Mouse (Mus musculus): ENCODE results near the gene Chsy1. TPM values are rescaled to one million over a fixed set of nuclear protein-coding genes. Genes with fewer than 3 reads are reported as not detected.

Gene Chsy1
- polyA plus RNA-seq, 2 experiments: 7.9 to 9.0 TPM

- WGBS (ENCODE audit: insufficient replicate concordance): 47% methylated on average over 3 of the region's 3 CpGs
- peaks cover 37% of the 10 kb centered on the region for H3K36me3 ChIP-seq (replicated peaks; ENCODE audit: control insufficient read depth, insufficient read depth, low read depth)
- H3K4me2 ChIP-seq (ENCODE audit: low read depth): no peak overlapping the region
- no peak overlapping the region for H3K4me3 ChIP-seq (ENCODE audit: insufficient read depth in 1 of 2, low read depth in 2 of 2, low read length in 2 of 2)
- no peak overlapping the region for H3K9ac ChIP-seq (replicated peaks)
- no peaks in the 10 kb centered on the region for H3K27me3 ChIP-seq (ENCODE audit: control insufficient read depth, insufficient read depth, low read length)
- no peak for ATAC-seq (ENCODE audit: insufficient read depth)
- no peak for DNase-seq (ENCODE audit: low read depth in 3 of 3, low spot score in 3 of 3)
- TF ChIP-seq EP300 (IDR thresholded peaks at IDR 0.05; ENCODE audit: low read depth) (no peak), CTCF (IDR thresholded peaks at IDR 0.05; ENCODE audit: low read depth) (no peak)
- H3K4me1 ChIP-seq (replicated peaks; ENCODE audit: control insufficient read depth in 2 of 2, insufficient read depth in 2 of 2, low read length in 1 of 2): peaks cover 0 to 9% of the 10 kb centered on the region in 2 experiments; a peak in 2 of 4 replicates
- H3K27ac ChIP-seq: no peak overlapping the region
- no peaks in the 10 kb centered on the region for H3K9me3 ChIP-seq (ENCODE audit: control insufficient read depth, low read length)
Measured at GRCm38 (mm10) chr7:66128857-66129256, 19.5 kb downstream of the Chsy1 start.

DNA sequence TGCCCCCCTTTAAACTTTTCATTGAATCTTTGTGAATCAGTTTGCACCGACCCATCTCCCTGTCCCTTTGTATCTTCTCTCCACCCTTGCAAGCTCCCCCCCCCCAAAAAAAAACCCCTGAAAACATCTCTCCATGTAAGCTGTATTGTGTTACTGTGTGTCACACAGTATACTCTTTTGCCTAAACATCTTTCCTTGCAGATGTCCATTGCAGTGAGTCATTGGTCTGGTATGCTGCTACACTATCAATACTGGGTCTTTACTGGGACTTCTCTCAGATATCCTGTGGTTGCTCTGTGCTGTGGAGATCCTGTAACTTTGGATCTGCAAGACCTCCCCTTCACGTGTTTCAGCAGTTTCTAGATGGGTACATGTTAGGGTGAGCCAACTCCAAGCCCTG lies 21.0 kb downstream of the Chsy1 start:
- Histone ChIP-seq H3K4me1 (replicated peaks; ENCODE audit: control insufficient read depth in 2 of 2, insufficient read depth in 2 of 2, low read length in 1 of 2) (peaks cover 7 to 14% of the 10 kb centered on the region in 2 experiments), H3K4me3 (ENCODE audit: insufficient read depth in 1 of 2, low read depth in 2 of 2, low read length in 2 of 2) (no peak overlapping the region), H3K36me3 (replicated peaks; ENCODE audit: control insufficient read depth, insufficient read depth, low read depth) (peaks cover 29% of the 10 kb centered on the region), H3K9me3 (ENCODE audit: control insufficient read depth, low read length) (no peaks in the 10 kb centered on the region), H3K27me3 (ENCODE audit: control insufficient read depth, insufficient read depth, low read length) (no peaks in the 10 kb centered on the region), H3K4me2 (ENCODE audit: low read depth) (no peak overlapping the region), H3K27ac (no peak overlapping the region), H3K9ac (replicated peaks) (no peak overlapping the region)
- 82% methylated on average over 2 of the region's 2 CpGs for WGBS (ENCODE audit: insufficient replicate concordance)
- TF ChIP-seq EP300 (IDR thresholded peaks at IDR 0.05; ENCODE audit: low read depth): no peak
- no peak for TF ChIP-seq CTCF (IDR thresholded peaks at IDR 0.05; ENCODE audit: low read depth)
- DNase-seq (ENCODE audit: low read depth in 3 of 3, low spot score in 3 of 3): no peak
- ATAC-seq (ENCODE audit: insufficient read depth): no peak

DNA sequence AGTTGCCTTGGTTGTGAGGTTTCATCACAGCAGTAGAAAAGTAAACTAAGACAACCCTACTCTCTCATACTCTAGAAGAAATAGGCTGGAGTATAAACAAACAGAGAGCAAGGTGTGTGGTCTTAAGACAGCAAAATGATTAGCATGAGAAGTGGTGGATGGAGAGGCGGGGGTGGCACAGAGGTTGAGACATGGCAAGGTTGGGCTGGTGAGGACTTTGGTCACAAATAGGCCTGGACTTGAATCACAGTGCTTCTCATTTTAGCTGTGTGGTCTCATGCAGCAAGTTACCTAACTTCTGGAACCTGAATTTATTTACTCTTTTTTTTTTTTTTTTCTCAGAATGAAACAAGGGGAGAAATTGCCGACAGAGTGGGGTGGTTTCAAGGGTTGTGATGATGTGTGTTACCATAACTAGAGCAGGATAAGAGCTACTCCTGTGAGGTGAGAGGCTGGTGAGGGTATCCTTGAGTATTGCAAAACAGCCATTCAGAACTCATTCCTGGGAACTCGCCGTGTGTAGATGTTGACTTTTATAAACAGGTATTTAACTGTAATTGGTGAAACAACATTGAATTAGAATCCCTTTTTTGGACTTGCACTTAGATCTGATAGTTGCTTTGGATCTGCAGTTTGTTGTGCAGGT lies 22.6 kb downstream of the Chsy1 start:
- H3K9me3 ChIP-seq (ENCODE audit: control insufficient read depth, low read length): no peaks in the 10 kb centered on the region
- H3K9ac ChIP-seq (replicated peaks): no peak overlapping the region
- DNase-seq (ENCODE audit: low read depth in 3 of 3, low spot score in 3 of 3): no peak
- H3K36me3 ChIP-seq (replicated peaks; ENCODE audit: control insufficient read depth, insufficient read depth, low read depth): peaks cover 17% of the 10 kb centered on the region
- 75% methylated on average over 4 of the region's 4 CpGs for WGBS (ENCODE audit: insufficient replicate concordance)
- no peak overlapping the region for H3K4me2 ChIP-seq (ENCODE audit: low read depth)
- H3K4me1 ChIP-seq (replicated peaks; ENCODE audit: control insufficient read depth in 2 of 2, insufficient read depth in 2 of 2, low read length in 1 of 2): peaks cover 20 to 28% of the 10 kb centered on the region in 2 experiments
- H3K27ac ChIP-seq: no peak overlapping the region
- ATAC-seq (ENCODE audit: insufficient read depth): no peak
- no peak overlapping the region for H3K4me3 ChIP-seq (ENCODE audit: insufficient read depth in 1 of 2, low read depth in 2 of 2, low read length in 2 of 2)
- no peak for TF ChIP-seq EP300 (IDR thresholded peaks at IDR 0.05; ENCODE audit: low read depth)
- TF ChIP-seq CTCF (IDR thresholded peaks at IDR 0.05; ENCODE audit: low read depth): no peak
- H3K27me3 ChIP-seq (ENCODE audit: control insufficient read depth, insufficient read depth, low read length): no peaks in the 10 kb centered on the region

DNA sequence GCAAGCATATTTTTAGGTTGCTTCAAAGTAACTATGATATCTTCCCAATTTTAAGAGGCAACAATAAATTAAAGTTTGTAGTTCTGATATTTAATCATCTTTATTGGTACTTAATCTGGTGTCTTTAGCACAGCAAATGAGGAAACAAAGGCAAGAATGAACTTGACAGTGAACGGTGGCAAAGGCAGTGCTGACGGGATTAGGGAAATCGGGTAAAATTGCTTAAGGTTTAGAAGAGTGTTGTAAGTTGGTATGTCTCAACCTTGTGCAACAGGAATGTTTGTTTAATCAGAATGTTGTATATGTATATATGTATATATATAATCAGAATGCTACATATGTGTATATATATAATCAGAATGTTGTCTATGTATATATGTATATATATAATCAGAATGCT lies 24.8 kb downstream of the Chsy1 start:
- Histone ChIP-seq H3K4me3 (ENCODE audit: insufficient read depth in 1 of 2, low read depth in 2 of 2, low read length in 2 of 2) (no peak overlapping the region), H3K4me2 (ENCODE audit: low read depth) (no peak overlapping the region), H3K36me3 (replicated peaks; ENCODE audit: control insufficient read depth, insufficient read depth, low read depth) (peaks cover 15% of the 10 kb centered on the region), H3K9ac (replicated peaks) (no peak overlapping the region), H3K27me3 (ENCODE audit: control insufficient read depth, insufficient read depth, low read length) (no peaks in the 10 kb centered on the region), H3K9me3 (ENCODE audit: control insufficient read depth, low read length) (no peaks in the 10 kb centered on the region), H3K4me1 (replicated peaks; ENCODE audit: control insufficient read depth in 2 of 2, insufficient read depth in 2 of 2, low read length in 1 of 2) (peaks cover 30 to 40% of the 10 kb centered on the region in 2 experiments), H3K27ac (no peak overlapping the region)
- TF ChIP-seq CTCF (IDR thresholded peaks at IDR 0.05; ENCODE audit: low read depth) (no peak), EP300 (IDR thresholded peaks at IDR 0.05; ENCODE audit: low read depth) (no peak)
- DNase-seq (ENCODE audit: low read depth in 3 of 3, low spot score in 3 of 3) (no peak), ATAC-seq (ENCODE audit: insufficient read depth) (no peak)
- 92% methylated on average over 3 of the region's 3 CpGs for WGBS (ENCODE audit: insufficient replicate concordance)

GRCm38 (mm10) chr7:66135644-66136043 lies 26.3 kb downstream of the Chsy1 start:
- Histone ChIP-seq H3K4me2 (ENCODE audit: low read depth) (no peak overlapping the region), H3K27ac (peak overlapping the region; percentile 31; the same call in 1 of the 2 replicates), H3K9ac (replicated peaks) (no peak overlapping the region), H3K4me3 (ENCODE audit: insufficient read depth in 1 of 2, low read depth in 2 of 2, low read length in 2 of 2) (no peak overlapping the region), H3K27me3 (ENCODE audit: control insufficient read depth, insufficient read depth, low read length) (no peaks in the 10 kb centered on the region), H3K9me3 (ENCODE audit: control insufficient read depth, low read length) (no peaks in the 10 kb centered on the region), H3K4me1 (replicated peaks; ENCODE audit: control insufficient read depth in 2 of 2, insufficient read depth in 2 of 2, low read length in 1 of 2) (peaks cover 30 to 46% of the 10 kb centered on the region in 2 experiments), H3K36me3 (replicated peaks; ENCODE audit: control insufficient read depth, insufficient read depth, low read depth) (peaks cover 11% of the 10 kb centered on the region)
- TF ChIP-seq CTCF (IDR thresholded peaks at IDR 0.05; ENCODE audit: low read depth): no peak
- TF ChIP-seq EP300 (IDR thresholded peaks at IDR 0.05; ENCODE audit: low read depth): no peak
- DNase-seq (ENCODE audit: low read depth in 3 of 3, low spot score in 3 of 3) (no peak), ATAC-seq (ENCODE audit: insufficient read depth) (no peak)
- WGBS (ENCODE audit: insufficient replicate concordance): 80% methylated on average over 3 of the region's 3 CpGs

All from liver, embryonic 14.5 days (tissue).